Mouse (Mus musculus): Measurements from ENCODE around the gene Nav2. TPM values are rescaled to one million over a fixed set of nuclear protein-coding genes. Genes with fewer than 3 reads are reported as not detected.

Gene Nav2
- polyA plus RNA-seq, 1 experiment from 2014 or later, result 18.2 TPM

GRCm38 (mm10) chr7:48883525-48884265, 24.8 kb upstream of the Nav2 start:
- H3K4me1 ChIP-seq (ENCODE audit: control insufficient read depth, insufficient read depth, low read length), result peaks cover 19% of the 10 kb centered on the region
- H3K4me2 ChIP-seq (ENCODE audit: low read depth, low read length), result no peak overlapping the region
- WGBS, result 76% methylated on average over 4 of the region's 4 CpGs
- no peak for ATAC-seq (ENCODE audit: insufficient read depth, low FRiP score)
- no peaks in the 10 kb centered on the region for H3K27me3 ChIP-seq (ENCODE audit: control insufficient read depth, insufficient read depth, low read length)
- no peaks in the 10 kb centered on the region for H3K9me3 ChIP-seq (replicated peaks; ENCODE audit: control insufficient read depth, low read length)
- H3K9ac ChIP-seq (ENCODE audit: low read length), result no peak overlapping the region
- H3K27ac ChIP-seq (ENCODE audit: low read length), result no peak overlapping the region
- H3K4me3 ChIP-seq (replicated peaks; ENCODE audit: low read length), result no peak overlapping the region
- H3K36me3 ChIP-seq (ENCODE audit: control insufficient read depth, insufficient read depth, low read length), result no peaks in the 10 kb centered on the region

DNA sequence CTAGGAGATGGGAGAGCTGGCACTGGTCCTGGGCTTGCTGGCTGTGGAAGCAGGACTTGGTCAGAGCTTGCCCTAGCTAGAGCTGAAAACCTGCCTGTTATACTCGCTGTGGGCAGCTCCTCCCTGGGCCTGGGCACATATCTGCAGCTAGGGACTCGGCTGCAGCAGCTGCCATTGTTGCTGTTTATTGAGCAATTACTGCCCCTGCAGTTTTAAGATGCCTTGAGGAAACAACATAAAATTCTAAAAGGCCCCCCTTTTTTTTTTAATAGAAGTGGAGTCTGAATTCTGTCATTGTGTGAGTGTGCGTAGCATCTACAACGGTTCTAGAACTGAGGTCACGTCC, 24.3 kb upstream of the Nav2 start:
- no peaks in the 10 kb centered on the region for H3K27me3 ChIP-seq (ENCODE audit: control insufficient read depth, insufficient read depth, low read length)
- no peak for ATAC-seq (ENCODE audit: insufficient read depth, low FRiP score)
- no peak overlapping the region for H3K9ac ChIP-seq (ENCODE audit: low read length)
- peaks cover 17% of the 10 kb centered on the region for H3K4me1 ChIP-seq (ENCODE audit: control insufficient read depth, insufficient read depth, low read length)
- H3K36me3 ChIP-seq (ENCODE audit: control insufficient read depth, insufficient read depth, low read length), result no peaks in the 10 kb centered on the region
- H3K4me3 ChIP-seq (replicated peaks; ENCODE audit: low read length), result no peak overlapping the region
- H3K27ac ChIP-seq (ENCODE audit: low read length), result no peak overlapping the region
- no peaks in the 10 kb centered on the region for H3K9me3 ChIP-seq (replicated peaks; ENCODE audit: control insufficient read depth, low read length)
- 59% methylated on average over 5 of the region's 5 CpGs for WGBS
- no peak overlapping the region for H3K4me2 ChIP-seq (ENCODE audit: low read depth, low read length)

- WGBS, result 27% methylated on average over 8 of the region's 8 CpGs
- Histone ChIP-seq H3K36me3 (ENCODE audit: control insufficient read depth, insufficient read depth, low read length) (no peaks in the 10 kb centered on the region), H3K27me3 (ENCODE audit: control insufficient read depth, insufficient read depth, low read length) (no peaks in the 10 kb centered on the region), H3K4me3 (replicated peaks; ENCODE audit: low read length) (no peak overlapping the region), H3K27ac (ENCODE audit: low read length) (no peak overlapping the region), H3K4me1 (ENCODE audit: control insufficient read depth, insufficient read depth, low read length) (0 out of 2 replicates have a peak, but pooled peaks cover 3% of the 10 kb centered on the region), H3K9me3 (replicated peaks; ENCODE audit: control insufficient read depth, low read length) (no peaks in the 10 kb centered on the region), H3K9ac (ENCODE audit: low read length) (no peak overlapping the region), H3K4me2 (ENCODE audit: low read depth, low read length) (no peak overlapping the region)
- no peak for ATAC-seq (ENCODE audit: insufficient read depth, low FRiP score)
These were observed 20.5 kb upstream of the Nav2 start for GRCm38 (mm10) chr7:48887973-48888372.

DNA sequence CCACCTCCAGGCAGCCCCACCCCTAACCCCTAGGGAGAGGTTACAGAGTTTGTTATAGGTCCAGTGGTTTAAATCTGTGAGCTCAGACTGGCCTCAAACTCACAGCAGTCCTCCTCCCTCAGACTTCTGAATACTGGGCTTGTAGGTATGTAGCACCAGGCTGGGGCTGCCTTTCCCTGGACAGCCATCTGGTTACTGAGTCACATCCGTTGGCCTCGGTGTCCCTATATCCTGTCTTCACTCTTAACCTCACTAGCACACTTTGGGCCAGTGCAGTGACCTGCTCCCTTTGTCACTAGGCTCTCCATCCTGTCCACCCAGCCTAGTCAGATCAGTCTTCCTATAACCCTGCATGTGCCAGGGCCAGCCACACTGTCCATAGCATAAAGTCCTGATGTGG, 19.8 kb upstream of the Nav2 start:
- Histone ChIP-seq H3K27ac (ENCODE audit: low read length) (no peak overlapping the region), H3K36me3 (ENCODE audit: control insufficient read depth, insufficient read depth, low read length) (no peaks in the 10 kb centered on the region), H3K4me3 (replicated peaks; ENCODE audit: low read length) (no peak overlapping the region), H3K9ac (ENCODE audit: low read length) (0 out of 2 replicates have a peak overlapping the region, but pooled peaks have one; percentile 7), H3K9me3 (replicated peaks; ENCODE audit: control insufficient read depth, low read length) (no peaks in the 10 kb centered on the region), H3K4me1 (ENCODE audit: control insufficient read depth, insufficient read depth, low read length) (0 out of 2 replicates have a peak, but pooled peaks cover 2% of the 10 kb centered on the region), H3K27me3 (ENCODE audit: control insufficient read depth, insufficient read depth, low read length) (no peaks in the 10 kb centered on the region), H3K4me2 (ENCODE audit: low read depth, low read length) (no peak overlapping the region)
- ATAC-seq (ENCODE audit: insufficient read depth, low FRiP score), result no peak
- WGBS, result 70% methylated on average over 2 of the region's 2 CpGs

DNA sequence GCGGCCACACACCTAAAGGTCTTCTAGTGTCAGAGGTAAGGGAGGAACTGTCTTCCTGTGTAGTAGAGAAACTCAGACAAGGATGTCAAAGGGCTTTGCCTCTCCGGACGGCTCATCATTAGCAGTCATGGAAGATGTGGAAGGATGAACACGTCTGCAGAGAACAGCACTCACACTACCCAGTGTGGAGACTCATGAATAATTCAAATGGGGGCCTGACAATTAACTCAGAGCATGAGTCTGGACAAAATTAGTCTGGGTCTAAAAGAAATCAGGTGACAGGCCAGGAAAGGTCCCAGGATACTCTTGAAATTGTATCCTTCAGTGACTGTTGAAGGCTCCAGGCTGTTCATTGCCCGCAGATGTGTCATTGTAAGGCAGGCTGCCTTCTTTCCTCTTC, 17.5 kb upstream of the Nav2 start:
- 76% methylated on average over 5 of the region's 5 CpGs for WGBS
- peaks cover 8% of the 10 kb centered on the region; the same call in 1 of the 2 replicates for H3K4me1 ChIP-seq (ENCODE audit: control insufficient read depth, insufficient read depth, low read length)

GRCm38 (mm10) chr7:48893093-48893492, 15.4 kb upstream of the Nav2 start:
- no peak overlapping the region for H3K9ac ChIP-seq (ENCODE audit: low read length)
- no peak overlapping the region for H3K27ac ChIP-seq (ENCODE audit: low read length)
- H3K4me2 ChIP-seq (ENCODE audit: low read depth, low read length), result no peak overlapping the region
- no peak for ATAC-seq (ENCODE audit: insufficient read depth, low FRiP score)
- H3K4me3 ChIP-seq (replicated peaks; ENCODE audit: low read length), result no peak overlapping the region
- H3K27me3 ChIP-seq (ENCODE audit: control insufficient read depth, insufficient read depth, low read length), result no peaks in the 10 kb centered on the region
- H3K9me3 ChIP-seq (replicated peaks; ENCODE audit: control insufficient read depth, low read length), result no peaks in the 10 kb centered on the region
- no peaks in the 10 kb centered on the region for H3K36me3 ChIP-seq (ENCODE audit: control insufficient read depth, insufficient read depth, low read length)
- WGBS, result 79% methylated on average over 7 of the region's 7 CpGs
- H3K4me1 ChIP-seq (ENCODE audit: control insufficient read depth, insufficient read depth, low read length), result peaks cover 8% of the 10 kb centered on the region; the same call in 1 of the 2 replicates

More for the DNA sequence above, 17.5 kb upstream of the Nav2 start:
- Histone ChIP-seq H3K27ac (ENCODE audit: low read length) (no peak overlapping the region), H3K9me3 (replicated peaks; ENCODE audit: control insufficient read depth, low read length) (no peaks in the 10 kb centered on the region), H3K27me3 (ENCODE audit: control insufficient read depth, insufficient read depth, low read length) (no peaks in the 10 kb centered on the region), H3K9ac (ENCODE audit: low read length) (no peak overlapping the region), H3K4me2 (ENCODE audit: low read depth, low read length) (no peak overlapping the region), H3K36me3 (ENCODE audit: control insufficient read depth, insufficient read depth, low read length) (no peaks in the 10 kb centered on the region), H3K4me3 (replicated peaks; ENCODE audit: low read length) (no peak overlapping the region)
- ATAC-seq (ENCODE audit: insufficient read depth, low FRiP score), result no peak

GRCm38 (mm10) chr7:48894152-48894551, 14.4 kb upstream of the Nav2 start:
- H3K27me3 ChIP-seq (ENCODE audit: control insufficient read depth, insufficient read depth, low read length), result no peaks in the 10 kb centered on the region
- H3K4me1 ChIP-seq (ENCODE audit: control insufficient read depth, insufficient read depth, low read length), result peaks cover 6% of the 10 kb centered on the region; the same call in 1 of the 2 replicates
- no peak for ATAC-seq (ENCODE audit: insufficient read depth, low FRiP score)
- H3K4me2 ChIP-seq (ENCODE audit: low read depth, low read length), result no peak overlapping the region
- H3K9ac ChIP-seq (ENCODE audit: low read length), result no peak overlapping the region
- no peak overlapping the region for H3K4me3 ChIP-seq (replicated peaks; ENCODE audit: low read length)
- no peaks in the 10 kb centered on the region for H3K9me3 ChIP-seq (replicated peaks; ENCODE audit: control insufficient read depth, low read length)
- H3K27ac ChIP-seq (ENCODE audit: low read length), result no peak overlapping the region
- 2% methylated on average over 6 of the region's 6 CpGs for WGBS
- no peaks in the 10 kb centered on the region for H3K36me3 ChIP-seq (ENCODE audit: control insufficient read depth, insufficient read depth, low read length)

- Histone ChIP-seq H3K27ac (ENCODE audit: low read length) (no peak overlapping the region), H3K27me3 (ENCODE audit: control insufficient read depth, insufficient read depth, low read length) (no peaks in the 10 kb centered on the region), H3K9me3 (replicated peaks; ENCODE audit: control insufficient read depth, low read length) (no peaks in the 10 kb centered on the region), H3K9ac (ENCODE audit: low read length) (no peak overlapping the region), H3K4me3 (replicated peaks; ENCODE audit: low read length) (no peak overlapping the region), H3K4me2 (ENCODE audit: low read depth, low read length) (no peak overlapping the region), H3K36me3 (ENCODE audit: control insufficient read depth, insufficient read depth, low read length) (no peaks in the 10 kb centered on the region), H3K4me1 (ENCODE audit: control insufficient read depth, insufficient read depth, low read length) (peaks cover 6% of the 10 kb centered on the region; the same call in 1 of the 2 replicates)
- no peak for ATAC-seq (ENCODE audit: insufficient read depth, low FRiP score)
- 53% methylated on average over 6 of the region's 6 CpGs for whole genome bisulfite sequencing
These were observed 13.8 kb upstream of the Nav2 start for GRCm38 (mm10) chr7:48894763-48895162.

DNA sequence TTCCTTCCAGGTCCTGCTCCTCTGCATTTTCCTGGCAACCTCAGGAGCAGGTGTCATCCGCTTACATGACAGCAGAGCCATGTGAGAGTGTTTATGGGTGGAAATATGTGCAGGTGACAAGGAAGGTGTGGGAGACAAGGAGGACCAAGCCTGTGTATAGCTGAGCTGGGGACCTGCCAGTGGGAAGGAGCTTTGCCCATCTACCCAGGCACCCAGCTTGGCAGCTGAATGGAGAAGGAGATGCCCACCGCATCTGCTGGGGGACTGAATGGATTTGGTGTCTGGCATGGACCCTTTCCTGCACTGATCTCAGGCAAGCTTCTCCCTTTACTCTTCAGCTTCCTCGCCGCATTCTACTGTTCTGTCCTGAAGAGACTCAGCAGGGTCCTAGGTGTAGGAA, 13.0 kb upstream of the Nav2 start:
- Histone ChIP-seq H3K9ac (ENCODE audit: low read length) (no peak overlapping the region), H3K4me3 (replicated peaks; ENCODE audit: low read length) (no peak overlapping the region), H3K27ac (ENCODE audit: low read length) (no peak overlapping the region), H3K27me3 (ENCODE audit: control insufficient read depth, insufficient read depth, low read length) (no peaks in the 10 kb centered on the region), H3K9me3 (replicated peaks; ENCODE audit: control insufficient read depth, low read length) (no peaks in the 10 kb centered on the region), H3K4me2 (ENCODE audit: low read depth, low read length) (no peak overlapping the region), H3K4me1 (ENCODE audit: control insufficient read depth, insufficient read depth, low read length) (peaks cover 6% of the 10 kb centered on the region; the same call in 1 of the 2 replicates), H3K36me3 (ENCODE audit: control insufficient read depth, insufficient read depth, low read length) (no peaks in the 10 kb centered on the region)
- WGBS, result 89% methylated on average over 4 of the region's 4 CpGs
- ATAC-seq (ENCODE audit: insufficient read depth, low FRiP score), result no peak
